Mouse (Mus musculus): Measurements from ENCODE around the gene Lyl1. TPM values are rescaled to one million over a fixed set of nuclear protein-coding genes. Genes with fewer than 3 reads are reported as not detected.

Lyl1 gene
- total and polyA plus RNA-seq, 3 experiments = 81.2 to 550 (median 138) TPM

DNA sequence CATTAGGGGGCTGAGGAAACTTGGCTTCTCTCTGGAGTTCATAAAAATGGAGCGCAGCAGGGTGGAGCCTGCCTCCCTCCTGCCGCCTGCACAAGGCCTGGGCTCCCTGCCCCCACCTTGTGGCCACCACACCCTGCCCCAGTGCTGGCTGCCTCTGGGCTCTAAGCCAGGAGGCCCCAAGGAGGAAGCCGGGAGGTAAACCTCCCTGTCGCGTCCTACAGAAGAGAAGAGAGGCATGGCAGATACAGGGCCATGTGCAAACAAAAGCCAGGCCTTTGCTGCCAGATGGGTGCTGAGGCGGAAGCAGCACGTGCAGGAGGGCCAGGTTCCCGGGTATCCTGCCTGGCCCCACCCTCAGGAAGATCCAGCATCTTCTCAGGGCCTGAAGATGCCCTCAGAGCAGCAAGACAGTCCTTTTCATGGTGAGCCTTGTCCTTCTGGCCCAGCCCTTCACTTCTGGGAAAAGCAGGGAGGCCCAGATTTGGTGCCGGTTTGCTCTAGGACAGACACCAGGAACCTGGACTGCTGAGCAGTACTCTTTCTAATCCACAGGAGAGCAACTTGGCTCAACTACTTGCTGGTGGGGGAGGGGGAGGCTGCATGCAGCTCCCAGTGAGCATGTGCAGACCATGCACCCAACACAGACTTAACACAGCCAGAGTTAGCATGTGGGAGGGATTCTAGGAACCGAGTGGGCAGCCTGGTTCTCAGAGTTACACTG, 21.8 kb downstream of the Lyl1 start, which contains the start of gene G430095P16Rik:
TSS of gene G430095P16Rik (plus strand) at position 158 of the 721 bp plus-strand sequence.
- H3K9me3 ChIP-seq (replicated peaks) = no peaks in the 10 kb centered on the region
- peak within 1 kb of the TSS; percentile 71 for H3K4me3 ChIP-seq (ENCODE audit: low read depth, low read length)
- H3K36me3 ChIP-seq (replicated peaks) = peaks cover 85% of the 10 kb centered on the region
- ATAC-seq (ENCODE audit: extremely low read depth, insufficient number of reproducible peaks, low FRiP score, poor library complexity, severe bottlenecking) = peak; percentile 80
- H3K4me1 ChIP-seq (ENCODE audit: insufficient read depth, low read depth, low read length) = peaks cover 76% of the 10 kb centered on the region
- DNase-seq (ENCODE audit: low spot score) = peak; percentile 84
- TF ChIP-seq CTCF (IDR thresholded peaks at IDR 0.05; ENCODE audit: low read depth, low read length) (no peak), POLR2AphosphoS5 (IDR thresholded peaks at IDR 0.05; ENCODE audit: insufficient replicate concordance, low read depth, low read length) (no peak), TAL1 (conservative IDR thresholded peaks at IDR 0.05; ENCODE audit: low read depth, low read length) (no peak), GATA1 (IDR thresholded peaks at IDR 0.05; ENCODE audit: borderline replicate concordance, low read length) (no peak), GATA2 (IDR thresholded peaks at IDR 0.05; ENCODE audit: borderline replicate concordance, low read depth, low read length) (no peak)
- no peaks in the 10 kb centered on the region for H3K27me3 ChIP-seq (ENCODE audit: insufficient read depth, low read length)

DNA sequence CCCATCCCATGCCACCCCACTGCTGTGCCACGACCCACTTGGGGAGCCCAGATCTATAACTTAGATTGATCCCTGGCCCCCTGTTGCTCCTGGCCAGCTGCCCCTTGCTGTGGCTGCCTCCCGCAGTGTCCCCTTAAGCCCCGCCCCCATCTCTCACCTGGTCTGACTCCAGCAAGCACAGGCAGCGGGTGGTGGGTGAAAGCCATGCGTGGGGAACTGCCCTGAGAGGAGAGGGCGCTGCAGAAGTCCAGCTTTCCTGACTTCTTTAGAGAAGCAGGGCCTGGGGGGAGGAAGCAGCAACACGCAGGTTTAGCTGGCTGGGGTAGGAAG, 22.3 kb downstream of the Lyl1 start:
- Histone ChIP-seq H3K27me3 (ENCODE audit: insufficient read depth, low read length) (no peaks in the 10 kb centered on the region), H3K4me1 (ENCODE audit: insufficient read depth, low read depth, low read length) (peaks cover 81% of the 10 kb centered on the region), H3K4me3 (ENCODE audit: low read depth, low read length) (peak overlapping the region; percentile 71), H3K36me3 (replicated peaks) (peaks cover 85% of the 10 kb centered on the region), H3K9me3 (replicated peaks) (no peaks in the 10 kb centered on the region)
- ATAC-seq (ENCODE audit: extremely low read depth, insufficient number of reproducible peaks, low FRiP score, poor library complexity, severe bottlenecking) = 0 out of 2 replicates have a peak, but pooled peaks have one; percentile 4
- TF ChIP-seq CTCF (IDR thresholded peaks at IDR 0.05; ENCODE audit: low read depth, low read length) (no peak), GATA1 (IDR thresholded peaks at IDR 0.05; ENCODE audit: borderline replicate concordance, low read length) (no peak), TAL1 (conservative IDR thresholded peaks at IDR 0.05; ENCODE audit: low read depth, low read length) (no peak), POLR2AphosphoS5 (IDR thresholded peaks at IDR 0.05; ENCODE audit: insufficient replicate concordance, low read depth, low read length) (no peak), GATA2 (IDR thresholded peaks at IDR 0.05; ENCODE audit: borderline replicate concordance, low read depth, low read length) (no peak)
- DNase-seq (ENCODE audit: low spot score) = no peak

DNA sequence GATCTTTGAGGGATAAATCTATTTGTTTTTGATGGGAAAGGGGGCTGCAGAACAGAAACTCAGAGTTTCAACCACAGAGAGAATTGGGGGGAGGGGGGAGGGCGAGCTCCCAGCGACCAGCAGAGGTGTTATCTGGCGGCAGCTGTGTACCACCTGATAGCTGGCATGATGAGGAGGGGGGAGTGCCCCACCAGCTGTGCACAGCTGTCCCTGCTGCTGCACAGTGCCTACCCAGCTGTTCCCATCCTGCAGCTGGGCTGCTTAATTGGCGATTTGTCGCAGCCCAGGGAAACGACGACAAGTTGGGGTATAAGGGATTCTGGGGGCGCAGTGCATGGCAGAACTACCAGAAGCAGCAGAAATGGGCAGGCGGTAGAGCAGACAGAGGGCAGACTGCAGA, 23.4 kb downstream of the Lyl1 start:
- H3K27me3 ChIP-seq (ENCODE audit: insufficient read depth, low read length) = no peaks in the 10 kb centered on the region
- no peak for DNase-seq (ENCODE audit: low spot score)
- peaks cover 92% of the 10 kb centered on the region for H3K4me1 ChIP-seq (ENCODE audit: insufficient read depth, low read depth, low read length)
- peak overlapping the region; percentile 71 for H3K4me3 ChIP-seq (ENCODE audit: low read depth, low read length)
- peaks cover 82% of the 10 kb centered on the region for H3K36me3 ChIP-seq (replicated peaks)
- TF ChIP-seq POLR2AphosphoS5 (IDR thresholded peaks at IDR 0.05; ENCODE audit: insufficient replicate concordance, low read depth, low read length) = no peak
- no peak for TF ChIP-seq CTCF (IDR thresholded peaks at IDR 0.05; ENCODE audit: low read depth, low read length)
- TF ChIP-seq TAL1 (conservative IDR thresholded peaks at IDR 0.05; ENCODE audit: low read depth, low read length) = peak; percentile 58; the same call in 1 of the 2 replicates
- ATAC-seq (ENCODE audit: extremely low read depth, insufficient number of reproducible peaks, low FRiP score, poor library complexity, severe bottlenecking) = 0 out of 2 replicates have a peak, but pooled peaks have one; percentile 4
- H3K9me3 ChIP-seq (replicated peaks) = no peaks in the 10 kb centered on the region

DNA sequence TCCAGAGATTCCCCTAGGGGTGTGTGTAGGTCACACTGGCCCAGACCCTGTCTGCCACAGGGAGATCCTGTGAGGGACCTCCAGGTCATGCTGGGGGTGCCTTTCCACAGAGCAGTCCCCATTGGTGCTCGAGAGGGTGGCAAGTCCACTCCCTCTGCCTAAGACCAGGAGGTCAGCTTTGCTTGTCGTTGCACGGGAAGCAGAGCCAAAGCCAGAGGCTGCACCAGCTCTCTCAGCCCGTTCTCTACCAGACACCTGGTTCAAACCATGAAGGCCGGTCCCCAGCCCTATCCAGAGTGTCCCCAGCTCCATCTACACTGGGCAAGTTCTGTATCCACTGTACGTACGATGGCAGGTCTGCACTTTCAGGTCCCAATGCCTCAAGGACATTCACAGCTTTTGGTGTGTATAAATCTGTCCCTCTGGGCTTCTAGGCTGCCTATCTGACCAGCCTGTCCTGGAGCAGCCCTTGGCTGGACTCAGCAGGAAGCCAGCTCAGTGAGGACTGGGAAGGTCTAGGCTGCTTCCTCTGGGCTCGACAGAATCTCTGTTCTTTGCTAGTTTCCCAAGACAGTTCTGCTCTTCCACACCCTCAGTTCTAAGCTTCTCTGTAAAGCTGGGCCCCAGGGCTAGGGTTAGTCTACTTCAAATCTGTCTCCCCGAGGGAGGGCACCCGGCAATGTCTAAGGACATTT, 24.1 kb downstream of the Lyl1 start:
- DNase-seq (ENCODE audit: low spot score) (no peak), ATAC-seq (ENCODE audit: extremely low read depth, insufficient number of reproducible peaks, low FRiP score, poor library complexity, severe bottlenecking) (no peak)
- no peaks in the 10 kb centered on the region for H3K9me3 ChIP-seq (replicated peaks)
- TF ChIP-seq POLR2AphosphoS5 (IDR thresholded peaks at IDR 0.05; ENCODE audit: insufficient replicate concordance, low read depth, low read length) (no peak), GATA1 (IDR thresholded peaks at IDR 0.05; ENCODE audit: borderline replicate concordance, low read length) (no peak), CTCF (IDR thresholded peaks at IDR 0.05; ENCODE audit: low read depth, low read length) (no peak), TAL1 (conservative IDR thresholded peaks at IDR 0.05; ENCODE audit: low read depth, low read length) (no peak), GATA2 (IDR thresholded peaks at IDR 0.05; ENCODE audit: borderline replicate concordance, low read depth, low read length) (no peak)
- no peaks in the 10 kb centered on the region for H3K27me3 ChIP-seq (ENCODE audit: insufficient read depth, low read length)
- peaks cover 82% of the 10 kb centered on the region for H3K36me3 ChIP-seq (replicated peaks)
- H3K4me1 ChIP-seq (ENCODE audit: insufficient read depth, low read depth, low read length) = peaks cover 98% of the 10 kb centered on the region
- H3K4me3 ChIP-seq (ENCODE audit: low read depth, low read length) = peak overlapping the region; percentile 71; the same call in 1 of the 2 replicates

DNA sequence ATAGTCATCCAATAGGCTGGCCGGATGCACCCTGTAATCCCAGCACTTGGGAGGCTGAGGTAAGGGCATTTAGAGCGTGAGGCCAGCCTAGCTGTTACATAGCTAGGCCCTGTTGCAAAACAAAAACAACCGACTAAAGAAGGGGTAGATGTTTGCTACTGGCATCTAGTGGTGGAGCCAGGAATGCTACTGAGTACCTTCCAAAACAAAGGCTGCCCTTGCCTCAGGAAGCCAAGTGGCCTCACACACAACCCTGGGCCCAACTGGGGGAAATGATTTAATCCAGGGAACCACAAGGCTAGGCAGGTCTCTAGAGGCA, 24.6 kb downstream of the Lyl1 start:
- Histone ChIP-seq H3K36me3 (replicated peaks) (peaks cover 78% of the 10 kb centered on the region), H3K4me1 (ENCODE audit: insufficient read depth, low read depth, low read length) (peaks cover 97% of the 10 kb centered on the region), H3K4me3 (ENCODE audit: low read depth, low read length) (no peak overlapping the region; the same call in 1 of the 2 replicates), H3K27me3 (ENCODE audit: insufficient read depth, low read length) (no peaks in the 10 kb centered on the region), H3K9me3 (replicated peaks) (no peaks in the 10 kb centered on the region)
- TF ChIP-seq CTCF (IDR thresholded peaks at IDR 0.05; ENCODE audit: low read depth, low read length) = peak; percentile 35; the same call in 1 of the 2 replicates
- TF ChIP-seq GATA2 (IDR thresholded peaks at IDR 0.05; ENCODE audit: borderline replicate concordance, low read depth, low read length) = no peak
- no peak for DNase-seq (ENCODE audit: low spot score)
- no peak for ATAC-seq (ENCODE audit: extremely low read depth, insufficient number of reproducible peaks, low FRiP score, poor library complexity, severe bottlenecking)

DNA sequence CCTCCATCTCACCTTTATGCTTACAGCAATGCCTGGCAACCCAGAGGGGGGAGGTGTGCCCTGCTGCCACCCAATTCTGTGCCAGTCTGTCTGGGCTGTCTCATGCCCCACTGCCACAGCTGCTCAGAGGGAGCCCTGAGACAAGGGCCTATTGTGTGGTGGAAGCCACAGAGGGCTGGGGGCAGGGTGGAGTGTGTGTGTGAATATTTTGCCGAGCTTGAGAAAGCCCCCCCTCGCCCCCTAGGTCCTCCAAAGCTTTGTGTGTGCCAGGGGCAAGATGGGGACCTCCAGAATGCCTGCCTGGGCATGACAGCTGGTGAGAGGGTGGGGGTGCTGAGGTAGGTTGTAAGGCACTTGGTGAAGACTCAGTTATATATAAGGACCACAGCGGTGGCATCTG, 27.2 kb downstream of the Lyl1 start:
- H3K4me1 ChIP-seq (ENCODE audit: insufficient read depth, low read depth, low read length) = peaks cover 98% of the 10 kb centered on the region
- no peaks in the 10 kb centered on the region for H3K9me3 ChIP-seq (replicated peaks)
- TF ChIP-seq CTCF (IDR thresholded peaks at IDR 0.05; ENCODE audit: low read depth, low read length) (no peak), TAL1 (conservative IDR thresholded peaks at IDR 0.05; ENCODE audit: low read depth, low read length) (no peak), POLR2AphosphoS5 (IDR thresholded peaks at IDR 0.05; ENCODE audit: insufficient replicate concordance, low read depth, low read length) (no peak), GATA1 (IDR thresholded peaks at IDR 0.05; ENCODE audit: borderline replicate concordance, low read length) (no peak), GATA2 (IDR thresholded peaks at IDR 0.05; ENCODE audit: borderline replicate concordance, low read depth, low read length) (no peak)
- H3K27me3 ChIP-seq (ENCODE audit: insufficient read depth, low read length) = no peaks in the 10 kb centered on the region
- DNase-seq (ENCODE audit: low spot score) (no peak), ATAC-seq (ENCODE audit: extremely low read depth, insufficient number of reproducible peaks, low FRiP score, poor library complexity, severe bottlenecking) (no peak)
- H3K4me3 ChIP-seq (ENCODE audit: low read depth, low read length) = no peak overlapping the region
- H3K36me3 ChIP-seq (replicated peaks) = peaks cover 80% of the 10 kb centered on the region
